Comparison of ENCODE assay signal across 13 mouse cellular contexts in genomic region chr10:126663461-126664013, GRCm38 (mm10).
DNase-seq lines count a peak whose midpoint lies in the region; ATAC-seq and TF ChIP-seq lines count a peak whose summit lies in the region.
"Had no signal": no experiment of that assay in that cellular context is flagged by ENCODE, and none has a peak within 500 bp of the region (broad histone marks: within the 10 kb centered on the region; RNA-seq: fewer than 3 reads in every experiment).

No protein-coding gene starts in this region.

- no peaks in the 10 kb centered on the region for H3K27me3 ChIP-seq in forebrain, postnatal 0 days (ENCODE audit: insufficient read depth, low read length)
- no peaks in the 10 kb centered on the region for H3K27me3 ChIP-seq in forebrain, embryonic 16.5 days (replicated peaks; ENCODE audit: control insufficient read depth, insufficient read depth, low read length)
- no peaks in the 10 kb centered on the region for H3K27me3 ChIP-seq in liver, adult 2 months (ENCODE audit: control insufficient read depth, insufficient read depth, low read length)
- no peaks in the 10 kb centered on the region for H3K27me3 ChIP-seq in ES-Bruce4 (ENCODE audit: control insufficient read depth, insufficient read depth, low read length, poor library complexity, severe bottlenecking)
- H3K27me3 ChIP-seq: limb, embryonic 15.5 days; neural tube, embryonic 12.5 days had no signal

- H3K9ac ChIP-seq in forebrain, postnatal 0 days: no peak overlapping the region
- H3K9ac ChIP-seq in forebrain, embryonic 16.5 days (replicated peaks; ENCODE audit: low read depth, low read length): no peak overlapping the region
- H3K9ac ChIP-seq in liver, adult 2 months (ENCODE audit: low read depth, low read length): no peak overlapping the region
- H3K9ac ChIP-seq in ES-Bruce4 (ENCODE audit: low read depth, poor library complexity, severe bottlenecking): no peak overlapping the region
- H3K9ac ChIP-seq: limb, embryonic 15.5 days; neural tube, embryonic 12.5 days had no signal

- ATAC-seq in forebrain, postnatal 0 days: no peak
- ATAC-seq in forebrain, embryonic 16.5 days: no peak
- no peak for ATAC-seq in granulocyte monocyte progenitor cell, adult 5-6 weeks (replicated peaks; ENCODE audit: poor library complexity, severe bottlenecking)

- H3K4me2 ChIP-seq in forebrain, postnatal 0 days (ENCODE audit: low read depth): no peak overlapping the region
- no peak overlapping the region for H3K4me2 ChIP-seq in forebrain, embryonic 16.5 days (ENCODE audit: low read length)
- H3K4me2 ChIP-seq: limb, embryonic 15.5 days; neural tube, embryonic 12.5 days had no signal

- peak; percentile 62 for TF ChIP-seq CTCF in forebrain, postnatal 0 days (IDR thresholded peaks at IDR 0.05; ENCODE audit: low read depth)
- peak; percentile 50 for TF ChIP-seq CTCF in liver, adult 2 months (IDR thresholded peaks at IDR 0.05; ENCODE audit: low read depth, low read length)
- peak; percentile 80 for TF ChIP-seq CTCF in ES-Bruce4 (IDR thresholded peaks at IDR 0.05; ENCODE audit: low read depth, low read length)
- TF ChIP-seq CTCF in embryonic fibroblast, embryonic 13.5 days (IDR thresholded peaks at IDR 0.05; ENCODE audit: borderline replicate concordance, insufficient read depth, low read length): peak; percentile 54; the same call in 1 of the 2 replicates

- H3K36me3 ChIP-seq in forebrain, postnatal 0 days (ENCODE audit: insufficient read depth): no peaks in the 10 kb centered on the region
- no peaks in the 10 kb centered on the region for H3K36me3 ChIP-seq in forebrain, embryonic 16.5 days (ENCODE audit: control insufficient read depth, insufficient read depth)
- H3K36me3 ChIP-seq in liver, adult 2 months (ENCODE audit: control insufficient read depth, insufficient read depth, low read length): no peaks in the 10 kb centered on the region
- no peaks in the 10 kb centered on the region for H3K36me3 ChIP-seq in ES-Bruce4 (ENCODE audit: control insufficient read depth, insufficient read depth, low read length, poor library complexity, severe bottlenecking)
- H3K36me3 ChIP-seq: limb, embryonic 15.5 days; neural tube, embryonic 12.5 days had no signal

- WGBS in forebrain, postnatal 0 days: 82% methylated on average over 15 of the region's 15 CpGs
- WGBS in forebrain, embryonic 16.5 days: 81% methylated on average over 15 of the region's 15 CpGs
- 86% methylated on average over 15 of the region's 15 CpGs for WGBS in liver, adult 2 months

- H3K79me2 ChIP-seq in liver, adult 2 months (ENCODE audit: control insufficient read depth, insufficient read depth, low read length): no peaks in the 10 kb centered on the region

- no peak for TF ChIP-seq EP300 in ES-Bruce4 (IDR thresholded peaks at IDR 0.05; ENCODE audit: insufficient read depth, low read depth, low read length)

- no peak overlapping the region for H3K27ac ChIP-seq in forebrain, postnatal 0 days (ENCODE audit: low read depth, low read length)
- H3K27ac ChIP-seq in forebrain, embryonic 16.5 days (ENCODE audit: low read length): no peak overlapping the region
- H3K27ac ChIP-seq in liver, adult 2 months (replicated peaks; ENCODE audit: insufficient read depth, low read depth, low read length): no peak overlapping the region
- H3K27ac ChIP-seq in ES-Bruce4 (ENCODE audit: insufficient read depth, low read length): no peak overlapping the region
- no peak overlapping the region for H3K27ac ChIP-seq in embryonic fibroblast, embryonic 13.5 days (ENCODE audit: insufficient read depth, low read length)
- H3K27ac ChIP-seq: limb, embryonic 15.5 days; neural tube, embryonic 12.5 days had no signal

- H3K9me3 ChIP-seq in forebrain, postnatal 0 days (ENCODE audit: low read length): no peaks in the 10 kb centered on the region
- no peaks in the 10 kb centered on the region for H3K9me3 ChIP-seq in forebrain, embryonic 16.5 days (ENCODE audit: control insufficient read depth, low read length)
- H3K9me3 ChIP-seq in ES-Bruce4 (replicated peaks; ENCODE audit: control insufficient read depth, insufficient read depth, low read length, poor library complexity, severe bottlenecking): no peaks in the 10 kb centered on the region
- H3K9me3 ChIP-seq: limb, embryonic 15.5 days; neural tube, embryonic 12.5 days had no signal

- H3K4me3 ChIP-seq in forebrain, postnatal 0 days (ENCODE audit: low read depth, low read length): no peak overlapping the region
- no peak overlapping the region for H3K4me3 ChIP-seq in forebrain, embryonic 16.5 days (replicated peaks; ENCODE audit: low read length)
- no peak overlapping the region for H3K4me3 ChIP-seq in liver, adult 2 months (ENCODE audit: insufficient read depth, low read depth, low read length)
- H3K4me3 ChIP-seq in ES-Bruce4 (ENCODE audit: low read depth, low read length): no peak overlapping the region
- H3K4me3 ChIP-seq in embryonic fibroblast, embryonic 13.5 days (ENCODE audit: insufficient read depth, low read length): no peak overlapping the region
- H3K4me3 ChIP-seq: limb, embryonic 15.5 days; neural tube, embryonic 12.5 days had no signal

- TF ChIP-seq POLR2A in liver, adult 2 months (IDR thresholded peaks at IDR 0.05; ENCODE audit: extremely low read depth, insufficient read depth, low read length): no peak
- TF ChIP-seq POLR2A in ES-Bruce4 (IDR thresholded peaks at IDR 0.05; ENCODE audit: insufficient read depth, low read length): no peak
- TF ChIP-seq POLR2A in embryonic fibroblast, embryonic 13.5 days (IDR thresholded peaks at IDR 0.05; ENCODE audit: low read depth, low read length): no peak

- H3K4me1 ChIP-seq in forebrain, postnatal 0 days (ENCODE audit: insufficient read depth): no peaks in the 10 kb centered on the region
- no peaks in the 10 kb centered on the region for H3K4me1 ChIP-seq in forebrain, embryonic 16.5 days (replicated peaks; ENCODE audit: control insufficient read depth, insufficient read depth, low read length)
- no peaks in the 10 kb centered on the region for H3K4me1 ChIP-seq in liver, adult 2 months (ENCODE audit: control insufficient read depth, insufficient read depth, low read length)
- no peaks in the 10 kb centered on the region for H3K4me1 ChIP-seq in ES-Bruce4 (ENCODE audit: control insufficient read depth, insufficient read depth, low read length)
- H3K4me1 ChIP-seq in embryonic fibroblast, embryonic 13.5 days (ENCODE audit: control insufficient read depth, insufficient read depth, low read length): no peaks in the 10 kb centered on the region
- H3K4me1 ChIP-seq: neural tube, embryonic 12.5 days had no signal

- DNase-seq in forebrain, postnatal 0 days: no peak
- DNase-seq in liver, adult 2 months (ENCODE audit: extremely low read depth, low read depth, low spot score): no peak
- DNase-seq in liver: no peak
- DNase-seq in heart, adult 9 months (ENCODE audit: low spot score in 2 of 2): no peak
- DNase-seq: adrenal gland, postnatal 14 days; cerebellum, adult 9-10 months; thymus, adult 18-20 months had no signal
